Mouse (Mus musculus) liver, embryonic 16.5 days (tissue): ENCODE data around the gene Ddx39. TPM values are rescaled to one million over a fixed set of nuclear protein-coding genes. Genes with fewer than 3 reads are reported as not detected.

Experiments
- ATAC-seq: fragments of 200-750 bp; cut with Nextera tagmentation; 2 replicates; pipeline ENCODE4 v1.8.0; 2017; ENCODE audit warnings: low read depth, mild to moderate bottlenecking, moderate number of reproducible peaks, moderate library complexity
- H3K27ac ChIP-seq: fragments of 300-500 bp; sonication (generic); 2 replicates; pipeline ENCODE4 v1.5.1; 2014; ENCODE audit warnings: mild to moderate bottlenecking, low read length
- H3K27me3 ChIP-seq: fragments of 300-500 bp; sonication (generic); 2 replicates; pipeline ENCODE4 v1.6.1; 2014; ENCODE audit warnings: low read depth, low read length, mixed read lengths; ENCODE audit not compliant: control insufficient read depth, insufficient read depth
- H3K36me3 ChIP-seq: fragments of 300-500 bp; sonication (generic); 2 replicates; pipeline ENCODE4 v1.6.1; 2014; ENCODE audit warnings: mild to moderate bottlenecking; ENCODE audit not compliant: control insufficient read depth, insufficient read depth
- H3K4me1 ChIP-seq: fragments of 300-500 bp; sonication (generic); 2 replicates; pipeline ENCODE4 v1.6.1; 2014; ENCODE audit warnings: low read depth, low read length, mixed read lengths; ENCODE audit not compliant: control insufficient read depth
- H3K4me2 ChIP-seq: fragments of 300-500 bp; sonication (generic); 2 replicates; pipeline ENCODE4 v1.6.1; 2014; ENCODE audit warnings: low read depth, low read length, mixed read lengths
- H3K4me3 ChIP-seq: fragments of 300-500 bp; sonication (generic); 2 replicates; pipeline ENCODE4 v1.5.1; 2014; ENCODE audit warnings: low read depth, mild to moderate bottlenecking, low read length
- H3K9ac ChIP-seq: fragments of 300-500 bp; sonication (generic); 2 replicates; pipeline ENCODE4 v1.6.1; 2014; ENCODE audit warnings: low read depth, low read length
- H3K9me3 ChIP-seq: fragments of 300-500 bp; sonication (generic); replicated peaks from 2 replicates; pipeline ENCODE4 v1.6.1; 2016; ENCODE audit warnings: low read length; ENCODE audit not compliant: control insufficient read depth
- WGBS: fragments of 180-500 bp; shearing (Covaris S2); extraction: QIAGEN DNeasy Blood & Tissue Kit; methylation state at CpG from one replicate; pipeline ENCODE4 v1.1.7; 2014; ENCODE audit not compliant: insufficient replicate concordance; 5-methylcytosine and 5-hydroxymethylcytosine counted together
- polyA plus RNA-seq: library from polyadenylated mRNA; unstranded; fragments of >200 nt; fragmentation: Nextera tagmentation; extraction: Ambion mirVana; gene quantifications from 2 replicates; pipeline ENCODE4 v1.2.1, GENCODE M21; 2015

The Ddx39 gene
- polyA plus RNA-seq, 1 experiment from 2014 or later, result 149 TPM

DNA sequence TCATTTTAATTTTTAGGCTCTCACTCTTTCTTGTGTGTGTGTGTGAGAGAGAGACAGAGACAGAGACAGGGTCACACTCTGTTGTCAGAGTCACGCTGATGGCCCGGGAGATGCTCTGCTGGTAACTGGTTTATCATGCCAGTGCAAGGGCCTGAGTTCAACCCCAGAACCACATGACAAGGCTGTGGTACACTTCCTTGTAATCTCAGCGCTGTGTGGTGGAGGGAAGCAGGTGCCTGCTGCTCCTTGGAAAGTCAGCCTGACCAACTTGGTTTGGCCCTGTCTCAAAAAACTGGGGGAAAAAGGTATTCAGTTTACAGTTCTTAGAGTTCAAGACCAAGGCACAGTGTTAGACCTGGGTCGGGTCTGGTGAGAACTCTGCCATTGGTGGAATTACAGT is 52.5 kb downstream of the Ddx39 start:
- Histone ChIP-seq H3K36me3 (no peaks in the 10 kb centered on the region), H3K27me3 (no peaks in the 10 kb centered on the region), H3K9me3 (no peaks in the 10 kb centered on the region), H3K27ac (no peak overlapping the region), H3K9ac (no peak overlapping the region), H3K4me3 (no peak overlapping the region), H3K4me2 (no peak overlapping the region), H3K4me1 (peaks cover 5% of the 10 kb centered on the region)
- 42% methylated on average over 4 of the region's 4 CpGs for WGBS
- ATAC-seq, result no peak

DNA sequence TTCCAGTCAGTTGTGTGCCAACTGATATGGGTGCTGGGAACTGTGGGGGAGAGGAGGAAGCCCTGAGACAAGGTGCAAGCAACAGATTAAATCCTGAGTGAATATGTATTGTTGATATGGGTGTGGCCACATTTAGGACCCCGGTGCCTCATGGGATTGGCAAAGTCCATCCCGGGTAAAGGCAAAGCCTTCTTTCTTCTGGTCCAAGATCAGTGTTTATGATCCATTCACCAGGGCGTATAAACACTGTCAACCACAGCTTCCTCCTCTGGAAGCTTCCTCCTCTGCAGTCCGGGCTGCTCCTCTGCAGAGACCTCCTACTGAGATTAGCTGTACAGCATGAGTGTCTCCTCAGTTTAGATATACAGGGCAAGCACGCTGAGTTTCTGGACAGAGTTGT is 53.5 kb downstream of the Ddx39 start:
- Histone ChIP-seq H3K36me3 (no peaks in the 10 kb centered on the region), H3K4me1 (peaks cover 11% of the 10 kb centered on the region), H3K4me3 (no peak overlapping the region), H3K9me3 (no peaks in the 10 kb centered on the region), H3K4me2 (no peak overlapping the region), H3K9ac (no peak overlapping the region), H3K27ac (no peak overlapping the region), H3K27me3 (no peaks in the 10 kb centered on the region)
- 16% methylated on average over 5 of the region's 5 CpGs for WGBS
- peak; percentile 43; the same call in 1 of the 2 replicates for ATAC-seq

DNA sequence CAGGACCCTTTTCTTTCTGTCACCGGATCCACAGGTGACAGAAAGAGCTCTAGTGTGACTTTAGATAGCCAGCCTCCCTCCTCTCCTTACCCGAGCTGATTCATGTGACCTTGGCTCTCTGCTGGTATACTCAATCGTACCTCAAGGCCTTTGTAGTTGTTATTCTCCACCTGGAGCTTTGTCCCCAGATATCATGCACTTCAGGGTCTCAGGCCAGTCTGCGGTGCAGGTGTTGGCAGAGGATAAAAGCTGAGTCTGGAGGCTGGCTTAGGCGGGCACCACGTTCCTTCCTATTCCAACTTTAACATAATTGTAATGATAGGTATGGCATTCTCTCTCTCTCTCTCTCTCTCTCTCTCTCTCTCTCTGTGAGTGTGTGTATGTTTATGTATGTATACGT is 54.7 kb downstream of the Ddx39 start:
- WGBS, result 63% methylated on average over 7 of the region's 7 CpGs
- Histone ChIP-seq H3K4me3 (no peak overlapping the region), H3K4me1 (peaks cover 11% of the 10 kb centered on the region)

DNA sequence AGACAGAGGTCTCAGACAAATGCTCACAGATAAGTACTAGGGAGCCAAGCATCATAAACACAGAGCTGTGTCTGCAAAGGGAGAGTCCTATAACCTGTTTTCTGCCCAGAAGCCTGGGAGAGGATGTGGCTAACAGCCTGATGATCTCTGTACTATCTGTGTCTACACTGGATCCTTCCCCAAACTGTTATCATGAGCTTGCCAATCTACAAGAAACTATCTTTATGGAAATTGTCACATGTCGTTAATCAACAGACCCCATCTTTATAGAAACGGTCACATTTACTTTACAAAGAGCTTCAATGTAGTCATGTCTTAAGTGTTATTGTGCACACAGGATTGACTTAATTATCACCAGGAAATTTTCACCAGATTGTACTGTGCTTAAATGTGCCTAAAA is 55.7 kb downstream of the Ddx39 start:
- 30% methylated on average over 2 of the region's 2 CpGs for WGBS
- ATAC-seq, result no peak
- H3K4me3 ChIP-seq, result no peak overlapping the region

More for the DNA sequence above, 54.7 kb downstream of the Ddx39 start:
- no peak for ATAC-seq
- H3K36me3 ChIP-seq, result no peaks in the 10 kb centered on the region
- H3K27me3 ChIP-seq, result no peaks in the 10 kb centered on the region
- no peak overlapping the region for H3K4me2 ChIP-seq
- no peaks in the 10 kb centered on the region for H3K9me3 ChIP-seq
- H3K9ac ChIP-seq, result no peak overlapping the region
- H3K27ac ChIP-seq, result no peak overlapping the region

DNA sequence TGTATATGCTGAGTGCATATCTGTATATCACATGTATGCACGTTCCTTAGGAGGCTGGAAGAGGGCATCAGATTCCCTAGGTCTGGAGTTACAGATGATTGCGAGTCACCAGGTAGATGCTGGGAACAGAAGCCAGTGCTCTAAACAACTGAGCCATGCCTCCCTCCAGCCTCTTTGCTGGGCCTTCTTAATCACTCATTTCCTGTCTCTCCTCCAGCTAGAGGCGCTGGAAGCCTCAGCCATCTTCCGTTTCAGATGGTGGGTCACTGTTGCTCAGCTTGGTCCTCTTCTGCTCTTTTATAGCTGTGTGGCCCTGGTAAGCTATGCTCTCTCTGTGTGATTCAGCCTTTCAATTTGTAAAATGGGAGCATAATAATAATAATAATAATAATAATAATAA is 56.8 kb downstream of the Ddx39 start:
- Histone ChIP-seq H3K4me1 (peaks cover 11% of the 10 kb centered on the region), H3K9me3 (no peaks in the 10 kb centered on the region), H3K27me3 (no peaks in the 10 kb centered on the region), H3K4me3 (no peak overlapping the region), H3K4me2 (no peak overlapping the region), H3K27ac (no peak overlapping the region), H3K36me3 (no peaks in the 10 kb centered on the region), H3K9ac (no peak overlapping the region)
- no peak for ATAC-seq
- WGBS, result 34% methylated on average over 4 of the region's 4 CpGs

More for the DNA sequence above, 55.7 kb downstream of the Ddx39 start:
- Histone ChIP-seq H3K27me3 (no peaks in the 10 kb centered on the region), H3K36me3 (no peaks in the 10 kb centered on the region), H3K9ac (no peak overlapping the region), H3K4me1 (peaks cover 11% of the 10 kb centered on the region), H3K27ac (no peak overlapping the region), H3K9me3 (no peaks in the 10 kb centered on the region), H3K4me2 (no peak overlapping the region)

DNA sequence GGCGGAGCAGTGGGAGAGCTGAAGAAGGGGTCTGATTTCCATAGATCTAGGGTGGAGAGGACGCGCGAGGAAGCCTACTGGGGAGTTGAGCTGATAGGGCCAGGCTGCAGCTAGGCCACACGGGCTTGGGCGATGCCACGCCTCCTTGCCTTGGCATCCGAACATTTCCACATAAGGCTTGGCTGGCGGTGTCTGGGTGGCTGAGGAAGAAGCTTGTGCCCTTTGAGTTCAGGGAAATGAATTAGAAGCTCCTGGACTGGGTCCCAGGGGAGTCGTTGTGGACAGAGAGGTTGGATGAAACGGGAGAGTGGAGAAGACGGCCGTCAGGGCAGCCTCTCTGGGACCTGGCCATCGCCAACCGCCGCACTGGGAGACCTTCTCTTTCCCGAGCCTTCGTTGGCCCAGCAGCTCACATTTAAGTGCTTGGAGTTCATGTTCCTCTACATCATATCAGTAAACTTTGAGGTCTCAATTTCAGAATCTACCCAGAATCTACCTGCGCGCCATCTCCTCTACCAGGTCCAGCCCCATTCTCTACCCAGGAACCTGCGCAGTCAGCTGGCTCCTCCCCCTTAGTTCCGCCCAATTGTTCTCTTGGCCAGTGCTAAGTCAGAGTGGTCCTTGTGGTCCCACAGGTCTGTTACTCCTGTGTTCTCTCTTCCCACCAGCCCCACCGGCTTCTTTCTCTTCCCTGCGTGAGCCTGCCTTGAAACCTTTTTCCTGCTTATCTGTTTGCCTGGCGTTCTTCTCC is 57.9 kb downstream of the Ddx39 start:
- Histone ChIP-seq H3K27me3 (no peaks in the 10 kb centered on the region), H3K9me3 (no peaks in the 10 kb centered on the region), H3K4me1 (peaks cover 11% of the 10 kb centered on the region), H3K4me3 (peak overlapping the region; percentile 55), H3K27ac (no peak overlapping the region), H3K36me3 (no peaks in the 10 kb centered on the region), H3K4me2 (peak overlapping the region; percentile 74), H3K9ac (peak overlapping the region; percentile 25; the same call in 1 of the 2 replicates)
- no peak for ATAC-seq
- WGBS, result 6% methylated on average over 25 of the region's 25 CpGs

DNA sequence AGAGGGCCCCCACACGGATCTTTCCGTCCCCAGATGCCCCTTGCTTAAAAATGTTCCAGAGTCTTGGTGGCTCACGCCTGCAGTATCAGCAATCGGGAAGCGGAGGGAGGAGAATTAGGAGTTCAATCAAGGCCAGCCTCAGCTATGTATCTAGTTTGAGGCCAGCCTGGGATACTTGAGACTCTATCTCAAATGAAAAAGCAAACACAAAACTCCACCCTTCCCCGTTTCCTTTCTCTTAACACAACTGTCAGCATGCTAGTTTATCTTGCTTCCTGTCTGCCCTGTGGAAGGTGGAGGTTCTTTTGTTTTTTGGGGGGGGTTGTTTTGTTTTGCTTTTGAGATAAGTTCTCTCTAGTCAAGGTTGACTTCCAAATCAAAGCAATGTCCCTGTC is 58.5 kb downstream of the Ddx39 start:
- H3K27ac ChIP-seq, result no peak overlapping the region
- WGBS, result 5% methylated on average over 6 of the region's 6 CpGs
- no peak overlapping the region for H3K9ac ChIP-seq
- H3K36me3 ChIP-seq, result no peaks in the 10 kb centered on the region
- peak; percentile 28; the same call in 1 of the 2 replicates for ATAC-seq
- peak overlapping the region; percentile 74 for H3K4me2 ChIP-seq
- H3K27me3 ChIP-seq, result no peaks in the 10 kb centered on the region
- peak overlapping the region; percentile 55 for H3K4me3 ChIP-seq
- H3K9me3 ChIP-seq, result no peaks in the 10 kb centered on the region
- H3K4me1 ChIP-seq, result peaks cover 9% of the 10 kb centered on the region

DNA sequence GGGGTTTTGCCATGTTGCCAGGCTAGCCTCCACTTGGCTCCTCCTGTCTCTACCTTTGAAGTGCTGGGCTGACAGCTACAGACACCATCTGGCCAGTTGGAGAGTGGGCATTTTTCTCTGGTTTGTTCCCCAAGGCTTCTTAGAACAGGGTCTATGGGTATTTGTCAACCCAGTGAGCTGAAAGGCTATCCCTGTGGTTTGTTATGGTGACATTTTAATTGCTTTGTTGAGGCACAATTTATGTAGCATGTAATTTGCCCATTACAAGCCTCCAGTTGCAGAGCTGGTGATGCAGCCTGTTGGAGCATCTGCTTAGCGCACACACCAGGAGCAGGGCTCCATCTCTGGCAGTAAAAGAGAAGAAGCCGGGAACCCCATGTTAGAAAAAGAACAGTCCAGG is 59.2 kb downstream of the Ddx39 start:
- ATAC-seq, result no peak
- H3K27ac ChIP-seq, result no peak overlapping the region
- WGBS, result 81% methylated on average over 2 of the region's 2 CpGs

More for the DNA sequence above, 59.2 kb downstream of the Ddx39 start:
- Histone ChIP-seq H3K4me2 (no peak overlapping the region), H3K4me1 (peaks cover 7% of the 10 kb centered on the region), H3K36me3 (no peaks in the 10 kb centered on the region), H3K4me3 (no peak overlapping the region), H3K9me3 (no peaks in the 10 kb centered on the region), H3K27me3 (no peaks in the 10 kb centered on the region), H3K9ac (no peak overlapping the region)
